Mouse (Mus musculus): ENCODE measurements around the gene Castor2. TPM values are rescaled to one million over a fixed set of nuclear protein-coding genes. Genes with fewer than 3 reads are reported as not detected.
A peak's percentile ranks its signal among the peaks of the same experiment; 100 is the strongest.

Castor2 gene
- polyA plus RNA-seq (2016; fragmentation: Nextera tagmentation; extraction: Ambion mirVana) = 18.1 and 20.4 TPM in 2 replicates

DNA sequence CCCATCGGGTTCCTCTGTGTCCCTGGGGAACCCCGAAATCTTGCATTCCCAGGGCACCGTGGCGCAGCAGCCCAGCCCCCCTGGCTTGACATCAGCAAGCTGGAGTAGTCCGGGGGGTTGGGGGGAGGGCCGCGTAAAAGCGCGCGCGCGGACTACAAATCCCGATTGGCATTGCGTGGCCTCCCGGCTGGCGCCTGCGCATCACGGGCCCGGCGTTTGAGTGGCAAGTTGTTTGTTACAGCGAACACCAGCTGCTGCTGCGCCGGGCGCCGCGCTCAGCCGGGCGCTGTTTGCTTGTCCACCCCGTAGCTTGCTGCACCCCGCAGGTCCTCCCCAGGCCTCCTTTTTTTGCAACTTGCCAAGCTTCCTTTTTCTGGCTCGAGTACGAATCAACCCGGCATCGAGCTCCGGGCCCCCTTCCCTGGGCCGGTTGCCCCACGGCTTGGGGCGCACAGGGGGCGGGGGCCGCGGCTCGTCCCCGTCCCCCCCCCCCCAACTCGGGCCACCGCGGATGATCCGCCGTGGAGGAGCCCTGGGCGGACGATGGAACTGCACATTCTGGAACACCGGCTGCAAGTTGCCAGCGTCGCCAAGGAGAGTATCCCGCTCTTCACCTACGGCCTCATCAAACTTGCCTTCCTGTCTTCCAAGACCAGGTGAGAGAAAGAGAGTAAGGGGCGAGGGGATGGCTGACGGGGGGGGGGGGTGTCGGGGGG lies at the start of gene Castor2:
TSS of gene Castor2 (plus strand) at position 216 of the 716 bp plus-strand sequence.
- no peaks in the 10 kb centered on the region for H3K36me3 ChIP-seq
- H3K9ac ChIP-seq = peak within 1 kb of the TSS; percentile 83
- peak within 1 kb of the TSS; percentile 92 for H3K4me2 ChIP-seq (replicated peaks)
- no peaks in the 10 kb centered on the region for H3K27me3 ChIP-seq (replicated peaks)
- H3K27ac ChIP-seq = peak within 1 kb of the TSS; percentile 59
- peaks cover 34% of the 10 kb centered on the region for H3K4me1 ChIP-seq
- peak within 1 kb of the TSS; percentile 73 for H3K4me3 ChIP-seq
- under 1% methylated on average over 50 of the region's 58 CpGs for WGBS
- H3K9me3 ChIP-seq = no peaks in the 10 kb centered on the region
- ATAC-seq (ENCODE audit: low FRiP score, low read depth) = peak; percentile 92

DNA sequence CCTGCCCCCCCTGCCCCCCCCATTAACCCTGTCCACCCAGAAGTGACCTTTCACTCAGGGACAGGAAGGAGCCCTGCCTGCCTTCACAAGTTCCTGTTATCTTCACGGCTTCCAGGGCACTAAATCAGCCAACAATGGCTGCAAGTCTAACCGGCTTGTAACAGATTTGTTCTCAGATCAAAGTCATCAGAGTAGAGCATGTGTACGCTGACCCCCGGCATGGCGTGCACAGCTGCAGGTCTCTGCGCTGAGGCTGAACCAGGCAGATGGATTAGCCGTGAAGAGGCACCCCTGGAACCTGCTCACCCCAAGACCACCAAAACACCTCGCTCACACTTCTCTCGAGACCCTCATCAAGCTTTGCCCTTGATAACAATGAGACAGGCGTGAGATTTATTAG lies 48.8 kb upstream of the Castor2 start:
- Histone ChIP-seq H3K4me2 (replicated peaks) (no peak overlapping the region), H3K4me3 (no peak overlapping the region), H3K27me3 (replicated peaks) (no peaks in the 10 kb centered on the region), H3K36me3 (no peaks in the 10 kb centered on the region), H3K9me3 (no peaks in the 10 kb centered on the region), H3K4me1 (peaks cover 7% of the 10 kb centered on the region; the same call in 1 of the 2 replicates), H3K27ac (no peak overlapping the region), H3K9ac (no peak overlapping the region)
- 11% methylated on average over 10 of the region's 10 CpGs for WGBS
- no peak for ATAC-seq (ENCODE audit: low FRiP score, low read depth)

GRCm38 (mm10) chr5:134052614-134053013 lies 46.9 kb upstream of the Castor2 start:
- H3K27me3 ChIP-seq (replicated peaks) = no peaks in the 10 kb centered on the region
- H3K36me3 ChIP-seq = no peaks in the 10 kb centered on the region
- no peak overlapping the region for H3K4me3 ChIP-seq
- no peak overlapping the region for H3K9ac ChIP-seq
- no peak overlapping the region for H3K4me2 ChIP-seq (replicated peaks)
- 84% methylated on average over 4 of the region's 4 CpGs for WGBS
- no peaks in the 10 kb centered on the region for H3K9me3 ChIP-seq
- peaks cover 7% of the 10 kb centered on the region; the same call in 1 of the 2 replicates for H3K4me1 ChIP-seq
- H3K27ac ChIP-seq = no peak overlapping the region
- no peak for ATAC-seq (ENCODE audit: low FRiP score, low read depth)

- no peaks in the 10 kb centered on the region for H3K36me3 ChIP-seq
- H3K27me3 ChIP-seq (replicated peaks) = no peaks in the 10 kb centered on the region
- WGBS = 69% methylated on average over 4 of the region's 4 CpGs
- H3K27ac ChIP-seq = no peak overlapping the region
- H3K4me1 ChIP-seq = peaks cover 12% of the 10 kb centered on the region; the same call in 1 of the 2 replicates
- no peak for ATAC-seq (ENCODE audit: low FRiP score, low read depth)
- no peak overlapping the region for H3K4me2 ChIP-seq (replicated peaks)
- no peak overlapping the region for H3K9ac ChIP-seq
- H3K4me3 ChIP-seq = no peak overlapping the region
- no peaks in the 10 kb centered on the region for H3K9me3 ChIP-seq
Observed at GRCm38 (mm10) chr5:134054496-134054895, 45.0 kb upstream of the Castor2 start.

- H3K36me3 ChIP-seq = no peaks in the 10 kb centered on the region
- no peaks in the 10 kb centered on the region for H3K27me3 ChIP-seq (replicated peaks)
Observed at GRCm38 (mm10) chr5:134058793-134059352, 40.6 kb upstream of the Castor2 start.

GRCm38 (mm10) chr5:134063362-134064064 lies 36.0 kb upstream of the Castor2 start:
- H3K27me3 ChIP-seq (replicated peaks) = no peaks in the 10 kb centered on the region
- H3K4me2 ChIP-seq (replicated peaks) = no peak overlapping the region
- 55% methylated on average over 15 of the region's 15 CpGs for WGBS
- peaks cover 5% of the 10 kb centered on the region; the same call in 1 of the 2 replicates for H3K4me1 ChIP-seq
- no peaks in the 10 kb centered on the region for H3K36me3 ChIP-seq
- H3K4me3 ChIP-seq = no peak overlapping the region
- no peaks in the 10 kb centered on the region for H3K9me3 ChIP-seq
- H3K9ac ChIP-seq = no peak overlapping the region
- H3K27ac ChIP-seq = no peak overlapping the region
- ATAC-seq (ENCODE audit: low FRiP score, low read depth) = peak; percentile 29; the same call in 1 of the 2 replicates

More at GRCm38 (mm10) chr5:134058793-134059352, 40.6 kb upstream of the Castor2 start:
- WGBS = 56% methylated on average over 13 of the region's 13 CpGs
- no peak for ATAC-seq (ENCODE audit: low FRiP score, low read depth)
- no peak overlapping the region for H3K27ac ChIP-seq
- H3K9me3 ChIP-seq = no peaks in the 10 kb centered on the region
- H3K4me2 ChIP-seq (replicated peaks) = no peak overlapping the region
- H3K9ac ChIP-seq = no peak overlapping the region
- H3K4me1 ChIP-seq = peaks cover 5% of the 10 kb centered on the region; the same call in 1 of the 2 replicates
- H3K4me3 ChIP-seq = no peak overlapping the region

GRCm38 (mm10) chr5:134066261-134066660 lies 33.2 kb upstream of the Castor2 start:
- Histone ChIP-seq H3K4me3 (no peak overlapping the region), H3K36me3 (no peaks in the 10 kb centered on the region), H3K27ac (no peak overlapping the region), H3K4me2 (replicated peaks) (no peak overlapping the region), H3K27me3 (replicated peaks) (no peaks in the 10 kb centered on the region), H3K4me1 (no peaks in the 10 kb centered on the region), H3K9ac (no peak overlapping the region), H3K9me3 (no peaks in the 10 kb centered on the region)
- ATAC-seq (ENCODE audit: low FRiP score, low read depth) = no peak
- WGBS = 59% methylated on average over 3 of the region's 3 CpGs

DNA sequence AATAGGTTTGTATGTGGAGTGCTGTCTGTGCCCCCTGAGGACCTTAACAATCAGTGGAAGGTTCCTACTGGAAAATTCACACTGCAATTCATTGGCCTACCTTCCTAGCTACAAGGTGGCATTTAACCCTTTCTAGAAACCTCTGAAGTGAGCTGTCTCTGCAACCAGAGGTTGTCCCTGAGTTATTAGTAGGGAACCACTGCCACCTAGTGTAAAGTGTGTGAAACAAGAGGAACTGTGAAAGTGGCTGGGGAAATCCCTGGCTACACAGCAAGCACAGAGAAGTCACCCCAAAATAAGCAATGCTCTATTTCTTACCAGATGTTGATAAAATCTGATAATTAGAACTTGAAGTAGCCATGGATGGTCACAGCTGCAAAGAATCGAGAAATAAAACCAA lies 31.6 kb upstream of the Castor2 start:
- 21% methylated on average over 1 of the region's 1 CpGs for WGBS
- no peak overlapping the region for H3K9ac ChIP-seq

DNA sequence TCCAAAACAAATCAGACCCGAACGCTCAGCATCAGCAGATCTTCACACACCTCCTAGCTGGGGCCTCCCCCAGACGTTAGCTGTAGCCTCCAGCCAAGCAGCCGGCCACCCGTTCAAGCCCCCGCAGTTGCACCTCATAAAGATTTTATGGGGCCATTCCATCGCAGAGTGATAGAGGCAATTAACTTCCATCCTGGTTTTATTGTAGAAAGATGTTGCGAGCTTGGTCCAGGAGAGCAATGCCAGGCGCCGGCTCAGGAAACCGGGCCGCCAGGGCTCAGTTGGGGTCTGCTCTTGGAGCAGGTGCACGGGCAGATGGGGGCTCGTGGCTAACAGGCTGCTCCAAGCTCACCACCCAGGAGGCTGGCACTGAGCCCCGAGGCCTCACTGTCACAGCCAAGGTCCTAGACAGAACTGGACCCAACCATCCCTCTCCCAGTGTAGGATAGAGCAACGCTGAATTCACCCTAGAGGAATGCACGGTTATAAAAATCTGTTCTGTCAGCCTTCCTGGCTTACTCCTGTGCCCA lies 25.9 kb upstream of the Castor2 start:
- ATAC-seq (ENCODE audit: low FRiP score, low read depth) = peak; percentile 50; the same call in 1 of the 2 replicates
- 21% methylated on average over 17 of the region's 17 CpGs for WGBS
- H3K36me3 ChIP-seq = no peaks in the 10 kb centered on the region
- peaks cover 3% of the 10 kb centered on the region; the same call in 1 of the 2 replicates for H3K9me3 ChIP-seq
- H3K4me1 ChIP-seq = peaks cover 8% of the 10 kb centered on the region
- no peaks in the 10 kb centered on the region for H3K27me3 ChIP-seq (replicated peaks)
- H3K27ac ChIP-seq = no peak overlapping the region
- H3K4me2 ChIP-seq (replicated peaks) = peak overlapping the region; percentile 19
- H3K4me3 ChIP-seq = no peak overlapping the region
- H3K9ac ChIP-seq = no peak overlapping the region

More for the DNA sequence above, 31.6 kb upstream of the Castor2 start:
- Histone ChIP-seq H3K4me3 (no peak overlapping the region), H3K4me2 (replicated peaks) (no peak overlapping the region), H3K27ac (no peak overlapping the region), H3K27me3 (replicated peaks) (no peaks in the 10 kb centered on the region), H3K36me3 (no peaks in the 10 kb centered on the region), H3K4me1 (no peaks in the 10 kb centered on the region), H3K9me3 (no peaks in the 10 kb centered on the region)
- ATAC-seq (ENCODE audit: low FRiP score, low read depth) = no peak

GRCm38 (mm10) chr5:134074368-134074767 lies 25.1 kb upstream of the Castor2 start:
- H3K27ac ChIP-seq = no peak overlapping the region
- H3K4me3 ChIP-seq = no peak overlapping the region
- no peak overlapping the region for H3K4me2 ChIP-seq (replicated peaks)

DNA sequence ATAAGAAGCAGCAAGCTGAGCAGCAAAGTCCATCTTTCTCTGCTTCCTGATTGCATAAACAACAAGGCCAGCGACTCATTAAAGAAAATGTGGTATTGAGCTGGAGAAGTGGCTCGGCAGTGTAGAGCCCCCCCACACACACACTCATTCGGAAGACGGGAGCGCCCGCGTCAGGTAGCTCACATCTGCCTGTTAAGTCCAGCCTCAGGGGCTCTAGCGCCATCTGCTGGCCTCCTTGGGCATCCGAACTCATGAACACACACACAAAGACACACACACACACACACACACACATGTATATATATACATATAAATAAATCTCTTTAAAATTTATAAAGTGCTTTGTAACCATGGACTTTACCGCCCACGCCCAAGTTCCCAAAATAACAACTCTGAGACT lies 23.3 kb upstream of the Castor2 start:
- H3K4me2 ChIP-seq (replicated peaks) = no peak overlapping the region
- H3K27ac ChIP-seq = no peak overlapping the region
- no peaks in the 10 kb centered on the region for H3K36me3 ChIP-seq
- no peaks in the 10 kb centered on the region for H3K27me3 ChIP-seq (replicated peaks)
- no peak overlapping the region for H3K9ac ChIP-seq
- H3K4me1 ChIP-seq = peaks cover 15% of the 10 kb centered on the region
- H3K9me3 ChIP-seq = peaks cover 4% of the 10 kb centered on the region; the same call in 1 of the 2 replicates
- no peak overlapping the region for H3K4me3 ChIP-seq
- WGBS = 92% methylated on average over 11 of the region's 11 CpGs
- ATAC-seq (ENCODE audit: low FRiP score, low read depth) = no peak

More at GRCm38 (mm10) chr5:134074368-134074767, 25.1 kb upstream of the Castor2 start:
- Histone ChIP-seq H3K36me3 (no peaks in the 10 kb centered on the region), H3K9ac (no peak overlapping the region), H3K4me1 (peaks cover 8% of the 10 kb centered on the region), H3K27me3 (replicated peaks) (no peaks in the 10 kb centered on the region), H3K9me3 (peaks cover 4% of the 10 kb centered on the region; the same call in 1 of the 2 replicates)
- ATAC-seq (ENCODE audit: low FRiP score, low read depth) = no peak
